Mouse (Mus musculus): ENCODE measurements around the gene Gstm7. TPM values are rescaled to one million over a fixed set of nuclear protein-coding genes. Genes with fewer than 3 reads are reported as not detected.

The Gstm7 gene
- total RNA-seq, 2 experiments from 2014 or later = 89.9 to 93.5 TPM

GRCm38 (mm10) chr3:107939830-107940229 is 8.2 kb upstream of the Gstm7 start:
- DNase-seq (ENCODE audit: low spot score in 2 of 2) = peak; percentile 63 to 83
- intact Hi-C loops (cut with DNase I) = no loop called here

GRCm38 (mm10) chr3:107939403-107939802 is 7.8 kb upstream of the Gstm7 start:
- intact Hi-C loops (cut with DNase I) = no loop called here
- DNase-seq (ENCODE audit: low spot score in 2 of 2) = peak; percentile 45 to 56

- DNase-seq (ENCODE audit: low spot score in 2 of 2) = no peak
- intact Hi-C loops (cut with DNase I) = no loop called here
Measured at GRCm38 (mm10) chr3:107935888-107936287, 4.3 kb upstream of the Gstm7 start.

- intact Hi-C loops (cut with DNase I) = no loop called here
- DNase-seq (ENCODE audit: low spot score in 2 of 2) = peak in 1 of 2 experiments; percentile 59
Measured at GRCm38 (mm10) chr3:107935268-107935667, 3.7 kb upstream of the Gstm7 start.

- intact Hi-C loops (cut with DNase I) = no loop called here
- DNase-seq (ENCODE audit: low spot score in 2 of 2) = no peak
Measured at GRCm38 (mm10) chr3:107932128-107932527, 511 bp upstream of the Gstm7 start.

GRCm38 (mm10) chr3:107931134-107931533 is 483 bp downstream of the Gstm7 start:
- no peak for DNase-seq (ENCODE audit: low spot score in 2 of 2)
- intact Hi-C loops (cut with DNase I) = loop anchor here (2.0 kb wide), 2 partner anchors 88 to 216 kb away; partner anchors contain the start of gene Gnai3

- intact Hi-C loops (cut with DNase I) = loop anchor here (2.0 kb wide), 2 partner anchors 89 to 217 kb away; partner anchors contain the start of gene Gnai3
- DNase-seq (ENCODE audit: low spot score in 2 of 2) = no peak
Measured at GRCm38 (mm10) chr3:107929731-107930130, 1.9 kb downstream of the Gstm7 start.

- intact Hi-C loops (cut with DNase I) = no loop called here
- DNase-seq (ENCODE audit: low spot score in 2 of 2) = no peak
Measured at GRCm38 (mm10) chr3:107929243-107929642, 2.4 kb downstream of the Gstm7 start.

GRCm38 (mm10) chr3:107928691-107929090 is 2.9 kb downstream of the Gstm7 start:
- intact Hi-C loops (cut with DNase I) = no loop called here
- no peak for DNase-seq (ENCODE audit: low spot score in 2 of 2)

- intact Hi-C loops (cut with DNase I) = no loop called here
Measured at GRCm38 (mm10) chr3:107927841-107928240, 3.8 kb downstream of the Gstm7 start.

GRCm38 (mm10) chr3:107925335-107925734 is 6.3 kb downstream of the Gstm7 start:
- intact Hi-C loops (cut with DNase I) = no loop called here
- no peak for DNase-seq (ENCODE audit: low spot score in 2 of 2)

More at GRCm38 (mm10) chr3:107927841-107928240, 3.8 kb downstream of the Gstm7 start:
- DNase-seq (ENCODE audit: low spot score in 2 of 2) = no peak

- intact Hi-C loops (cut with DNase I) = no loop called here
Measured at GRCm38 (mm10) chr3:107920348-107920747, 11.3 kb downstream of the Gstm7 start.

GRCm38 (mm10) chr3:107917783-107918408 is 13.7 kb downstream of the Gstm7 start:
- intact Hi-C loops (cut with DNase I) = loop anchor here (1.0 to 5.0 kb wide), 3 partner anchors 51 to 221 kb away; partner anchors contain the start of gene Ahcyl1
- peak; percentile 66 to 75 for DNase-seq (ENCODE audit: low spot score in 2 of 2)

More at GRCm38 (mm10) chr3:107920348-107920747, 11.3 kb downstream of the Gstm7 start:
- DNase-seq (ENCODE audit: low spot score in 2 of 2) = no peak

- DNase-seq (ENCODE audit: low spot score in 2 of 2) = no peak
- intact Hi-C loops (cut with DNase I) = loop anchor here (5.0 kb wide), 2 partner anchors 145 to 220 kb away; partner anchors contain the start of gene Ahcyl1
Measured at GRCm38 (mm10) chr3:107917097-107917496, 14.5 kb downstream of the Gstm7 start.

GRCm38 (mm10) chr3:107916674-107917073 is 14.9 kb downstream of the Gstm7 start:
- DNase-seq (ENCODE audit: low spot score in 2 of 2) = no peak
- intact Hi-C loops (cut with DNase I) = loop anchor here (5.0 kb wide), 2 partner anchors 146 to 219 kb away; partner anchors contain the start of gene Ahcyl1

GRCm38 (mm10) chr3:107905942-107906341 is 25.7 kb downstream of the Gstm7 start:
- intact Hi-C loops (cut with DNase I) = no loop called here
- no peak for DNase-seq (ENCODE audit: low spot score in 2 of 2)

GRCm38 (mm10) chr3:107900955-107901673 is 30.5 kb downstream of the Gstm7 start:
- intact Hi-C loops (cut with DNase I) = no loop called here
- no peak for DNase-seq (ENCODE audit: low spot score in 2 of 2)

- no peak for DNase-seq (ENCODE audit: low spot score in 2 of 2)
- intact Hi-C loops (cut with DNase I) = no loop called here
Measured at GRCm38 (mm10) chr3:107898691-107899090, 32.9 kb downstream of the Gstm7 start.

GRCm38 (mm10) chr3:107895720-107896569 is 35.7 kb downstream of the Gstm7 start, which contains the start of gene Gstm5:
TSS of gene Gstm5 (plus strand) at chr3:107895821.
- DNase-seq (ENCODE audit: low spot score in 2 of 2) = peak; percentile 85 to 93
- intact Hi-C loops (cut with DNase I) = no loop called here

All from left cerebral cortex, postnatal 25 days (tissue).